Mouse (Mus musculus) heart, adult 9 months (tissue): Measurements from ENCODE around the gene Frmd4a.

ENCODE experiments used
- DNase-seq, 2 experiments: peaks; one replicate each; pipeline ENCODE4 v3.0.0; 2022; ENCODE audit warnings: low spot score in 2 of 2

Gene Frmd4a

GRCm38 (mm10) chr2:4391091-4391490, 373.6 kb downstream of the Frmd4a start:
- DNase-seq: no peak

- peak; percentile 21 to 50 for DNase-seq
Measured at GRCm38 (mm10) chr2:4391678-4392085, 374.2 kb downstream of the Frmd4a start.

GRCm38 (mm10) chr2:4393046-4393445, 375.5 kb downstream of the Frmd4a start:
- DNase-seq: no peak

GRCm38 (mm10) chr2:4394641-4395040, 377.1 kb downstream of the Frmd4a start:
- DNase-seq: no peak

- DNase-seq: no peak
Measured at GRCm38 (mm10) chr2:4399721-4400120, 382.2 kb downstream of the Frmd4a start.

- peak; percentile 56 to 59 for DNase-seq
Measured at GRCm38 (mm10) chr2:4400771-4401596, 383.5 kb downstream of the Frmd4a start.

GRCm38 (mm10) chr2:4401597-4402581, 384.4 kb downstream of the Frmd4a start:
- DNase-seq: peak in 1 of 2 experiments; percentile 35

- DNase-seq: no peak
Measured at GRCm38 (mm10) chr2:4406977-4407376, 389.5 kb downstream of the Frmd4a start.

- peak in 1 of 2 experiments; percentile 3 for DNase-seq
Measured at GRCm38 (mm10) chr2:4409810-4410433, 392.4 kb downstream of the Frmd4a start.

GRCm38 (mm10) chr2:4412870-4413595, 395.5 kb downstream of the Frmd4a start:
- DNase-seq: peak; percentile 30 to 50

- no peak for DNase-seq
Measured at GRCm38 (mm10) chr2:4413596-4414335, 396.2 kb downstream of the Frmd4a start.

GRCm38 (mm10) chr2:4420679-4421312, 403.3 kb downstream of the Frmd4a start:
- DNase-seq: no peak

- peak; percentile 65 to 69 for DNase-seq
Measured at GRCm38 (mm10) chr2:4421757-4422156, 404.2 kb downstream of the Frmd4a start.

- DNase-seq: no peak
Measured at GRCm38 (mm10) chr2:4423896-4424295, 406.4 kb downstream of the Frmd4a start.

GRCm38 (mm10) chr2:4428407-4428855, 410.9 kb downstream of the Frmd4a start:
- peak in 1 of 2 experiments; percentile 6 for DNase-seq

- DNase-seq: no peak
Measured at GRCm38 (mm10) chr2:4433119-4433518, 415.6 kb downstream of the Frmd4a start.

- peak; percentile 49 to 77 for DNase-seq
Measured at GRCm38 (mm10) chr2:4435051-4435450, 417.5 kb downstream of the Frmd4a start.

GRCm38 (mm10) chr2:4436361-4437231, 419.1 kb downstream of the Frmd4a start:
- DNase-seq: no peak

- no peak for DNase-seq
Measured at GRCm38 (mm10) chr2:4438739-4439138, 421.2 kb downstream of the Frmd4a start.
